Mouse (Mus musculus) embryonic facial prominence, embryonic 15.5 days (tissue): Measurements from ENCODE around the gene Abr. TPM values are rescaled to one million over a fixed set of nuclear protein-coding genes. Genes with fewer than 3 reads are reported as not detected.
A peak's percentile ranks its signal among the peaks of the same experiment; 100 is the strongest.

Experiments
- ATAC-seq: fragments of 200-750 bp; cut with Nextera tagmentation; 2 replicates; pipeline ENCODE4 v1.8.0; 2017; ENCODE audit warnings: low read depth, moderate TSS enrichment; ENCODE audit not compliant: insufficient number of reproducible peaks, low FRiP score, low TSS enrichment
- H3K27ac ChIP-seq: fragments of 300-500 bp; sonication (generic); replicated peaks from 2 replicates; pipeline ENCODE4 v1.5.1; 2015; ENCODE audit warnings: mild to moderate bottlenecking, inconsistent platforms
- H3K27me3 ChIP-seq: fragments of 300-500 bp; sonication (generic); 2 replicates; pipeline ENCODE4 v1.6.1; 2015; ENCODE audit warnings: inconsistent platforms
- H3K36me3 ChIP-seq: fragments of 300-500 bp; sonication (generic); 2 replicates; pipeline ENCODE4 v1.6.1; 2015; ENCODE audit warnings: mild to moderate bottlenecking, inconsistent platforms
- H3K4me1 ChIP-seq: fragments of 300-500 bp; sonication (generic); 2 replicates; pipeline ENCODE4 v1.6.1; 2015; ENCODE audit warnings: inconsistent platforms
- H3K4me2 ChIP-seq: fragments of 300-500 bp; sonication (generic); replicated peaks from 2 replicates; pipeline ENCODE4 v1.6.1; 2015; ENCODE audit warnings: mild to moderate bottlenecking, inconsistent platforms
- H3K4me3 ChIP-seq: fragments of 300-500 bp; sonication (generic); replicated peaks from 2 replicates; pipeline ENCODE4 v1.5.1; 2015; ENCODE audit warnings: mild to moderate bottlenecking, inconsistent platforms
- H3K9ac ChIP-seq: fragments of 300-500 bp; sonication (generic); 2 replicates; pipeline ENCODE4 v1.6.1; 2015; ENCODE audit warnings: inconsistent platforms
- H3K9me3 ChIP-seq: fragments of 300-500 bp; sonication (generic); replicated peaks from 2 replicates; pipeline ENCODE4 v1.6.1; 2016; ENCODE audit warnings: inconsistent platforms
- WGBS: fragments of 180-500 bp; shearing (Covaris S2); methylation state at CpG from one replicate; pipeline ENCODE4 v1.1.7; 2015; 5-methylcytosine and 5-hydroxymethylcytosine counted together
- polyA plus RNA-seq: library from polyadenylated mRNA; unstranded; fragments of >200 nt; fragmentation: Nextera tagmentation; extraction: Ambion mirVana; gene quantifications from 2 replicates; pipeline ENCODE4 v1.2.1, GENCODE M21; 2015

Gene Abr
- polyA plus RNA-seq, 1 experiment from 2014 or later: 42.6 TPM

GRCm38 (mm10) chr11:76588632-76589485 is 33.3 kb downstream of the Abr start:
- WGBS: 62% methylated on average over 10 of the region's 10 CpGs
- H3K9ac ChIP-seq: no peak overlapping the region
- no peak for ATAC-seq

GRCm38 (mm10) chr11:76588032-76588431 is 34.1 kb downstream of the Abr start:
- H3K36me3 ChIP-seq: no peaks in the 10 kb centered on the region
- no peak overlapping the region for H3K4me2 ChIP-seq
- H3K9me3 ChIP-seq: no peaks in the 10 kb centered on the region
- no peak overlapping the region for H3K9ac ChIP-seq
- no peaks in the 10 kb centered on the region for H3K4me1 ChIP-seq
- 78% methylated on average over 2 of the region's 2 CpGs for WGBS
- H3K4me3 ChIP-seq: no peak overlapping the region
- no peak for ATAC-seq
- no peak overlapping the region for H3K27ac ChIP-seq
- H3K27me3 ChIP-seq: no peaks in the 10 kb centered on the region

More at GRCm38 (mm10) chr11:76588632-76589485, 33.3 kb downstream of the Abr start:
- Histone ChIP-seq H3K27ac (no peak overlapping the region), H3K9me3 (no peaks in the 10 kb centered on the region), H3K4me3 (no peak overlapping the region), H3K36me3 (no peaks in the 10 kb centered on the region), H3K4me2 (no peak overlapping the region), H3K4me1 (no peaks in the 10 kb centered on the region), H3K27me3 (no peaks in the 10 kb centered on the region)

GRCm38 (mm10) chr11:76587333-76587732 is 34.8 kb downstream of the Abr start:
- Histone ChIP-seq H3K27ac (no peak overlapping the region), H3K9ac (no peak overlapping the region), H3K4me2 (no peak overlapping the region), H3K4me1 (no peaks in the 10 kb centered on the region), H3K36me3 (no peaks in the 10 kb centered on the region), H3K9me3 (no peaks in the 10 kb centered on the region), H3K4me3 (no peak overlapping the region), H3K27me3 (no peaks in the 10 kb centered on the region)
- 88% methylated on average over 1 of the region's 1 CpGs for WGBS
- ATAC-seq: peak; percentile 34; the same call in 1 of the 2 replicates

- no peaks in the 10 kb centered on the region for H3K36me3 ChIP-seq
- no peak overlapping the region for H3K4me3 ChIP-seq
- no peaks in the 10 kb centered on the region for H3K4me1 ChIP-seq
- WGBS: 70% methylated on average over 3 of the region's 3 CpGs
- no peak overlapping the region for H3K9ac ChIP-seq
- no peaks in the 10 kb centered on the region for H3K27me3 ChIP-seq
- no peak overlapping the region for H3K27ac ChIP-seq
- no peak for ATAC-seq
- no peaks in the 10 kb centered on the region for H3K9me3 ChIP-seq
- no peak overlapping the region for H3K4me2 ChIP-seq
Observed at GRCm38 (mm10) chr11:76586119-76586518, 36.0 kb downstream of the Abr start.

GRCm38 (mm10) chr11:76577588-76578257 is 44.4 kb downstream of the Abr start:
- H3K9me3 ChIP-seq: no peaks in the 10 kb centered on the region
- no peak for ATAC-seq
- H3K27ac ChIP-seq: no peak overlapping the region
- no peak overlapping the region for H3K4me3 ChIP-seq
- H3K36me3 ChIP-seq: no peaks in the 10 kb centered on the region
- H3K27me3 ChIP-seq: no peaks in the 10 kb centered on the region
- no peak overlapping the region for H3K4me2 ChIP-seq
- peaks cover 2% of the 10 kb centered on the region; the same call in 1 of the 2 replicates for H3K4me1 ChIP-seq
- no peak overlapping the region for H3K9ac ChIP-seq
- 30% methylated on average over 12 of the region's 12 CpGs for WGBS

GRCm38 (mm10) chr11:76572820-76573385 is 49.2 kb downstream of the Abr start:
- H3K9me3 ChIP-seq: no peaks in the 10 kb centered on the region
- no peak overlapping the region for H3K4me3 ChIP-seq
- no peaks in the 10 kb centered on the region for H3K36me3 ChIP-seq
- H3K4me2 ChIP-seq: no peak overlapping the region
- H3K9ac ChIP-seq: no peak overlapping the region
- peak overlapping the region; percentile 29 for H3K27ac ChIP-seq
- no peak for ATAC-seq
- H3K4me1 ChIP-seq: peaks cover 41% of the 10 kb centered on the region
- WGBS: 63% methylated on average over 6 of the region's 6 CpGs
- H3K27me3 ChIP-seq: no peaks in the 10 kb centered on the region

- Histone ChIP-seq H3K4me2 (peak overlapping the region; percentile 91), H3K9ac (peak overlapping the region; percentile 37; the same call in 1 of the 2 replicates), H3K4me3 (peak overlapping the region; percentile 62), H3K4me1 (peaks cover 45% of the 10 kb centered on the region), H3K36me3 (no peaks in the 10 kb centered on the region), H3K27me3 (no peaks in the 10 kb centered on the region), H3K27ac (0 out of 2 replicates have a peak overlapping the region, but pooled peaks have one; percentile 31), H3K9me3 (no peaks in the 10 kb centered on the region)
- 4% methylated on average over 9 of the region's 9 CpGs for WGBS
- 0 out of 2 replicates have a peak, but pooled peaks have one; percentile 13 for ATAC-seq
Observed at GRCm38 (mm10) chr11:76571613-76571929, 50.5 kb downstream of the Abr start.

GRCm38 (mm10) chr11:76570741-76571612 is 51.1 kb downstream of the Abr start:
- Histone ChIP-seq H3K9me3 (no peaks in the 10 kb centered on the region), H3K36me3 (no peaks in the 10 kb centered on the region), H3K9ac (peak overlapping the region; percentile 37; the same call in 1 of the 2 replicates), H3K4me3 (peak overlapping the region; percentile 62), H3K4me1 (peaks cover 50% of the 10 kb centered on the region), H3K4me2 (peak overlapping the region; percentile 91), H3K27me3 (no peaks in the 10 kb centered on the region), H3K27ac (peak overlapping the region; percentile 31; the same call in 1 of the 2 replicates)
- WGBS: under 1% methylated on average over 66 of the region's 66 CpGs
- ATAC-seq: peak; percentile 78

GRCm38 (mm10) chr11:76570201-76570731 is 51.8 kb downstream of the Abr start:
- no peak overlapping the region for H3K27ac ChIP-seq
- H3K9ac ChIP-seq: peak overlapping the region; percentile 37; the same call in 1 of the 2 replicates
- no peaks in the 10 kb centered on the region for H3K36me3 ChIP-seq
- peak overlapping the region; percentile 62 for H3K4me3 ChIP-seq
- H3K4me2 ChIP-seq: peak overlapping the region; percentile 91
- ATAC-seq: no peak
- WGBS: 11% methylated on average over 10 of the region's 10 CpGs
- peaks cover 52% of the 10 kb centered on the region for H3K4me1 ChIP-seq
- no peaks in the 10 kb centered on the region for H3K27me3 ChIP-seq
- H3K9me3 ChIP-seq: no peaks in the 10 kb centered on the region

- Histone ChIP-seq H3K9ac (no peak overlapping the region), H3K9me3 (no peaks in the 10 kb centered on the region), H3K27ac (no peak overlapping the region), H3K27me3 (no peaks in the 10 kb centered on the region), H3K36me3 (no peaks in the 10 kb centered on the region), H3K4me3 (no peak overlapping the region; the same call in 1 of the 2 replicates), H3K4me2 (peak overlapping the region; percentile 91), H3K4me1 (peaks cover 52% of the 10 kb centered on the region)
- no peak for ATAC-seq
- 46% methylated on average over 3 of the region's 3 CpGs for WGBS
Observed at GRCm38 (mm10) chr11:76569436-76569835, 52.7 kb downstream of the Abr start.
